Mouse (Mus musculus) stomach, postnatal 0 days (tissue): ENCODE results near the gene Scn7a.

ENCODE experiments used
- CTCF ChIP-seq: IDR thresholded peaks from 2 replicates; pipeline ENCODE4 v1.5.1; 2016; ENCODE audit warnings: antibody characterized with exemption, low read depth, mild to moderate bottlenecking, moderate library complexity
- EP300 ChIP-seq: optimal IDR thresholded peaks from 2 replicates; pipeline ENCODE3; 2016; ENCODE audit warnings: antibody characterized with exemption

- TF ChIP-seq CTCF = no peak
- TF ChIP-seq EP300 = no peak
These were observed 3.8 kb downstream of the Scn7a start for GRCm38 (mm10) chr2:66780884-66781283.
